Mouse (Mus musculus): ENCODE results near the gene Pex14.

Pex14 gene

DNA sequence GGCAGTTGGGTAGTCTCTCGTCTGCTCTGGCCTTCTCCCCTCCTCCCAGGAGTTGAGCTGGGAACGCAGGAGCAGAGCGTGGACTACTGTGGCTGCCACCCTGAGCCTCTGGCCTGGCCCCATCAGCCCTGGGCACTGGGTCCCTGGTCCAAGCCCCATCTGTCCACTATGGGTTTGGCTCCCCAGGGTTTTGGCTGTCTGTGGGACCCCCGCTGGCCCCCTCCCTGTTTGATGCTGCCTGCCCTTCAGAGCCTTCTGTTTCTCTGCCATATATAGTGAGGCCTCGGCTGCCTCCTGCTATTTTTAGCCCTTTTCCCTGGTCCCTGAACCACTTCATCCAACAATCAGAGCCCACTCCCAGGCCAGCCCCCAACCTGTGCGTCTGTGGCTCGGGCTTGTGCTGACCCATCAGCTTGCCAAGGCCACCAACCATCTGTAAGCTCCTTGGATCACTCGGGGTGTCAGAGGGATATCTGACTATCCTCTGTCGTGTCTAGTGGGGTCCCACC lies 168.9 kb downstream of the Pex14 start:
- CTCF ChIA-PET = interaction anchor here in 1 of 4 experiments (0.6 kb wide), 1 partner anchor 44 kb away, joined by 3 read pairs; no protein-coding TSS in a partner anchor

DNA sequence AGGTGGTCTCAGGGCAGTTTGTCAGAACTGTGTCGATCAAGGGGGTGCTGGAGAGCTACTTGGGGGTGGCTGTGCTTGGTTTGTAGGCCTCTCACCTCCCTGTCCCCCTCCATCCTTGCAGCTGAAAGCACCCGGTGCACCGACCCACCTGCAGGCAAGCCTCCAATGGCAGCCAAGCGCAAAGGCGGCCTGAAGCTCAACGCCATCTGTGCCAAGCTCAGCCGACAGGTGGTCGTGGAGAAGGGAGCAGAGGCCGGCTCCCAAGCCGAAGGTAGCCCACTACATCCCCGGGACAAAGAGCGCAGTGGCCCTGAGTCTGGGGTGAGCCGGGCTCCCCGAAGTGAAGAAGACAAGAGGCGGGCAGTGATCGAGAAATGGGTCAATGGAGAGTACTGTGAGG lies 170.8 kb downstream of the Pex14 start:
- CTCF ChIA-PET = no interaction called here
- POLR2A ChIA-PET = interaction anchor here in 2 of 4 experiments (0.5 to 1.0 kb wide), 4 partner anchors 11 to 247 kb away, joined by 3 read pairs; no protein-coding TSS in a partner anchor

More for the DNA sequence above, 168.9 kb downstream of the Pex14 start:
- POLR2A ChIA-PET = interaction anchor here in 1 of 4 experiments (0.8 kb wide), 1 partner anchor 241 kb away, joined by 3 read pairs; no protein-coding TSS in a partner anchor

DNA sequence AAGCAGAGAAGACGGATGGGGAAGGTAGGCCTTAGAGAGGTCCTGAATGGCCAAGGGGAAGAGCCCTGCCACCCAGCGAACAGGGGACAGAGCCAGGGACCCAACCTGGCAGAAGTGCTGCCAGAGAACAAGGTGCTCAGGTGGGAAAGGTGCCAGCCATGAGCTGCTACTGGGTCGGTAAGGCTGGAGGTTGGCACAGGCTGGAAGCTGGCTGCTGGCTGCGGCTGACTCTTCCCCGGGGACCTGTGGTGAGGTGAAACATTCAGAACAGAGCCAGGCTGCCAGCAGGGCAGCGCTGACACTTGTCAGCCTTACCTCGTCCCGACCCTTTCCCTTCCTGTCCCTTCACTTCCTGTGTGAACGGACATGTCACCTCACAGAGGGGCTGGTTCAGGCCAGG lies 171.4 kb downstream of the Pex14 start:
- ChIA-PET POLR2A (interaction anchor here in 2 of 4 experiments (0.5 to 1.1 kb wide), 3 partner anchors 10 to 142 kb away, joined by 3 read pairs; no protein-coding TSS in a partner anchor), CTCF (interaction anchor here in 1 of 4 experiments (0.6 kb wide), 1 partner anchor 727 kb away, joined by 3 read pairs; no protein-coding TSS in a partner anchor)

DNA sequence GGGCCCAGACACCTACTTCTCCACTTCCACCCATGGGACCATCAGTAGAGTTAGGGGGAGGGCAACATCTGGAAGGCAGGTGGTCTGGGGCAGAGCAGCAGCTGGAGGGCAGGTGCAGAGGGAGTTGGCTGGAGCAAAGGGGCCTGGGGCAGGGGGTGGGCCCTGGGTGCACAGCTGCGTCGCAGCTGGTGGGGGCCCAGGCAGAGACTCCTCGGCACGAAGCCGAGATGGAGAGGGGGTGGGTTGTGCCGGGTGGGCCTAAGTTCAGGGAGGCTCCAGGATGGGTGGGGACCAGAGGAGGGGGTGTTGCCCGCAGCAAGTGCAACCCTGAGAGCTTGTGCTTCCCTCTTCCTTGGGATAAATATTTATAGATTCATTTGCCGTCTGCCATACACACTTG lies 173.2 kb downstream of the Pex14 start:
- ChIA-PET POLR2A (interaction anchor here in 3 of 4 experiments (0.6 to 4.4 kb wide), 16 partner anchors 9 to 571 kb away, joined by 3 to 25 read pairs (median 3); no protein-coding TSS in a partner anchor), CTCF (interaction anchor here in 3 of 4 experiments (0.6 to 0.8 kb wide), 4 partner anchors 38 to 222 kb away, joined by 3 to 7 read pairs (median 3); no protein-coding TSS in a partner anchor)

DNA sequence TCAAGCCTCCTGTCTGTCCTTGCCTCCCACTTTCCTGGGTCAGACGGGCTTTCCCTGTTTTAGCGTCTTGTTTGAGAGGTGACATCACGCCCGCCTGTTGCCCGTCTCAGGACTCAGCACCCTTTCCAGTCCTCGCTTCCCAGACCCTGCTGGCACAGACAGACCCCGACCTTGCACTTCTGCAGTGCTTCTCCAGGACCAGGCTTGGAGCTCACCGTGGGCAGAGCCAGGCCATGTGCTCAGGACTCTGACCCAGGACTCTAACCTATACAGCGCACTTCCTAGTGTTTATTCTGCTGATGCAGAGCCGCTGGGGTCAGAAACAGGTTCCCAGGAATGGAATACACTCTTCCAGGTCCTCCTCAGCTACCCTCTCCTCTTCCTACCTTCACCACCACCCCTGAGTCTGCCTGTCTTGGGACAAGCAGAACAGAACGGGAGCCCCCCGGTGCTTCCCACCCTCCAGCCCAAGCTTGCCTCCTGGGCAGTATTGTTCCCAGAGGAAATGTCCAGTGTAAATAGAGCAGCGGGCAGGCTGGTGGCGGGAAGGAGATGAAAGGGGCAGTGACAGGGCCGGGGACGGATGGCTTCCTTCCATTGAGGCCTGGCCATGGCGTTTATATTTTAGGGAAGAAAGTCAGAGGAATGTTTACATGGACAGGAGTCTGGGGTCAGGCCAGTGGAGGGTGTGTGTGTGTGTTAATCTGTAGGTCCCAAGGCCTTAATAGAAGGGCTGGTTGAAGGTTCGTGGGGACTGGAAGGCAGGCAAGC lies 173.9 kb downstream of the Pex14 start:
- CTCF ChIA-PET = interaction anchor here in 3 of 4 experiments (0.6 to 1.4 kb wide), 4 partner anchors 37 to 282 kb away, joined by 3 to 7 read pairs (median 4); no protein-coding TSS in a partner anchor
- POLR2A ChIA-PET = interaction anchor here in 3 of 4 experiments (0.6 to 4.4 kb wide), 20 partner anchors 8 to 572 kb away, joined by 3 to 25 read pairs (median 3); no protein-coding TSS in a partner anchor

DNA sequence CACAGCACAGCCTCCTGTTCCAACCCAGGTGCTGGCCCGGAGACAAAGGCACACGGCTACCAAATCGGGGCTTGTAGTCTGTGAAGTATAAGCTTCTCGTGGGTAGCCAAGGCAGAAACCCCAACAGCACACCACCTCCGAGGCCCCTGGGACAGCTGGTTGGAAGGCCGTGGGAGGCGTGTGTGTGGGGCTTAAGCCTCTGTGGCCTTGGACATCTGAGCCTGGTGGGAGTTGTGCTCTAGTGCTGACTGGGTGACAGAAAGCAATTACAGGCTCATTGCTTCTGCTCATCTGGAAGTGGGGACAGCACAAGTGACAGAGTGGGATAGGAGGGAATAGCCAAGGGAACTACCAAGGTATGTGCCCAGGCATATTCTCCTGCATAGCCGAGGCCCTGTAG lies 175.7 kb downstream of the Pex14 start:
- POLR2A ChIA-PET = interaction anchor here in 3 of 4 experiments (0.6 to 4.4 kb wide), 6 partner anchors 9 to 23 kb away, joined by 3 to 25 read pairs (median 4); no protein-coding TSS in a partner anchor
- CTCF ChIA-PET = interaction anchor here in 2 of 4 experiments (1.1 to 1.5 kb wide), 2 partner anchors 11 to 16 kb away, joined by 3 to 4 read pairs; no protein-coding TSS in a partner anchor

DNA sequence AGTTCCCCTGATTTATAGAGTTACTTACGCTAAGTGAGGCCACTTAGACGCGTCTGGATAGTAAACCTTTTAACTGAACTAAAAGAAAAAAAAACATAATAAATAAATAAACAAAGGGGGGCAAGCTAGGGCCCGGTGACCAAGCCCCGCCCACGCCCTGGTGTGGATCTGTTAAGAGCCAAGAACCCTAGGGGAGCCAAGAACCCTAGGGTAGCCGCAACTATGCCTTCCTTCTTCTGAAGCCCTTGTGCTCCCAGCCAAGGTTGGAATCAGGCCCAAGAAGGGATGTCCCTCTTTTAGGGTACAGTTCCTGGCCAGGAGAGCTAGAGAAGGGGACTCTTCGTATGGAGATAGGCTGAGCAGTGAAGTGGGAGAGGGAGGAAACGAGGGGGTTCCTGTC lies 176.3 kb downstream of the Pex14 start:
- POLR2A ChIA-PET = interaction anchor here in 2 of 4 experiments (0.6 to 4.4 kb wide), 5 partner anchors 8 to 239 kb away, joined by 3 to 25 read pairs (median 4); no protein-coding TSS in a partner anchor
- CTCF ChIA-PET = interaction anchor here in 3 of 4 experiments (0.6 to 1.5 kb wide), 4 partner anchors 10 to 242 kb away, joined by 3 to 4 read pairs (median 3); no protein-coding TSS in a partner anchor

DNA sequence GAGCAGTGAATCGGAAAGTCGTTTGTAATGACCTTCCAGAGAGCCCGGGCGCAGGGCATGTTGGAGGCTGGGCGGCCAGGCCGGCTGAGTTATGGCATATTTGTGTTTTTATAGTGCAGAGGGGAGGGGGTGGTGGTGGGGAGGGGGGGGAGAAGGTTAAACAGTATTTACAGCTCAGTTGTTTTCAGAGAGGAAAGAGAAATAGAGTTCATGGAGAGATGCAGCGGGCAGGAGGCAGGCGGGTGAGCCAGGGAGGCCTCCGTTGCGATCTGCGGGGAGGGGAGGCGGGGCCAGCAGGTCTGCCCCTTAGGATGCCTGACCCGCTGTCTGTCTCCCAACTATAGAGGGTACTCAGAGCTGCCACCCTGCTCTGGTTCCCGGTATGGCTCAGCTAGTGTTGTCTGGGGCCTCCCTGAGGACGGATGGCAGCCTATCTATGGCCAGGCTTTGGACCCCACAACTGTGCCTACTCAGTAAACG lies 177.4 kb downstream of the Pex14 start:
- ChIA-PET POLR2A (interaction anchor here in 3 of 4 experiments (0.5 to 1.0 kb wide), 6 partner anchors 10 to 115 kb away, joined by 3 read pairs; no protein-coding TSS in a partner anchor), CTCF (interaction anchor here in 2 of 4 experiments (0.8 to 1.4 kb wide), 3 partner anchors 13 to 241 kb away, joined by 3 to 4 read pairs (median 3); no protein-coding TSS in a partner anchor)

DNA sequence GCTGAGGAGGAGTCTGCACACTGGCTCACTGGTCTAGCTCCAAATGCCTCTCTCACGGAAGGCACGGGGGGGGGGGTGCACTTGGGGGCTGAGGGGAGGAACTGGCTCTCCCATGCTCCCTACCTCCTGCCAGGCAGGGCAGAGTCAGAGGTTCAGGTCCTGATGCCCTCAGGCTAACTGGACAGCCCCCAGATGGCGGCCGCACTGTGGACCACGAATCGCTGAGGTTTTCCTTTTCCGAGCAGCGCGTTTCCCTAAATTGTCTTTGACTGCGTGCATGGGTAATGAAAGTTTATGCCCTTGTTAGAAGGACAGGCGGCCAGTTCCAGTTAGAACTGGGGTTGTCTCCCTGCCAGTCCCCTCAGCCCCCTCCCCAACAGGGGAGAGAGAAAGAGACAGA lies 179.1 kb downstream of the Pex14 start:
- ChIA-PET POLR2A (interaction anchor here in 3 of 4 experiments (0.5 to 0.7 kb wide), 3 partner anchors 10 to 36 kb away, joined by 3 to 6 read pairs (median 4); no protein-coding TSS in a partner anchor), CTCF (interaction anchor here in 1 of 4 experiments (0.6 kb wide), 1 partner anchor 144 kb away, joined by 3 read pairs; no protein-coding TSS in a partner anchor)

DNA sequence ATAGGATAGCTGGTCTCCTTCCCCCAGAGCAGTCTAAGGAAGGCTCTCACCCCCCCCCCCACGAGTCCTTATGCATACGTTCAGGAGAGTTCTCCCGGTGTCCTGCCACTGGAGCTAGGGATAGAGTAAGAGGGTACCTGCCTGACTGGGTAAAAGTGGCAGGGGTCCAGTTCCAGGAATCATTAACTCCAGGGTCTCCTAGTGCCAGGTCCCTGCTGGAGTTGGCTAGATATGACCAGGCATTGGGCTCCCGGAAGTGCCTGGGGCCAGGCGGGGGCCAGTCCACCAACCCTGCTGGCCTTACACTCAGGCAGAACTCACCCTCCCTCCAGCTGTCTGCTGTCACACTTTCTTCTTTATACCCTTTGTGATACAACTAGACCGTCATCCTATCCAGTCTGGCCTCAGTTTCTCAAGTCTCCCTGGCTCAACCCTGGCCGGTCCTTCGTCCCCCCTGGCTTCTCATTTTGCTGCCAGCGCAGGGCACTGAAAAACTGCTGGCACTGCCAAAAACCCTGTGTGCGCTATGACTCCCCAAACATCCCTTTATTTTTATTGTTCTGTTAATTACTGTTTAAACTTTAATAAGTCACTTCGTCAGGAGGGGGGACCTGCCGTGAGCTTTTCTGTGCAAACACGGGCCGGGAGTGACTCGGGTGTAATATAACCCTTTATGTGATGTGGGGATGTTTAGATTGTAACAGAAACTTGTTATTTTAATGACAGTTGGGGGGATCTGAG lies 180.8 kb downstream of the Pex14 start:
- CTCF ChIA-PET = interaction anchor here in 1 of 4 experiments (0.7 kb wide), 1 partner anchor 225 kb away, joined by 3 read pairs; no protein-coding TSS in a partner anchor
- POLR2A ChIA-PET = interaction anchor here in 3 of 4 experiments (0.6 to 2.2 kb wide), 5 partner anchors 10 to 202 kb away, joined by 3 to 6 read pairs (median 3); no protein-coding TSS in a partner anchor

DNA sequence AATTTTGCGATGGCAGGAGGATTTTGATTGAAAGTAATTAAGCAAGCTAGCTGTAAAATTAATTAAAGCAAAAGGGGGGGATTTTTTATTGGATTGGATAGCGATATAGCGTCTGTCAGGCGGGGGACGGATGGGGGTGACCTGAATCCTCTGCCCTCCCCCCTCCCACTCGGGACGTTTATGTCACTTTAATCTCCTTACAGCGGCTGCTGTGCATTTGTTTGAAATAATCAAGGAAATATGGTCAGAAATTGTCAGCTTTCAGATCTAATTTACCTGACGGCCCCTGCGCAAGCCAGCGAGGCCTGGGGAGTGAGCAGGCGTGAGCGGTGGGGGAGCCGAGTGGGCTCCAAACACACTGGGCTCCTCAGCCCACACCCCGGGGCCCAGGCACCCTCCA lies 183.8 kb downstream of the Pex14 start:
- CTCF ChIA-PET = interaction anchor here in 3 of 4 experiments (0.6 to 4.0 kb wide), 5 partner anchors 13 to 129 kb away, joined by 3 to 20 read pairs (median 4); no protein-coding TSS in a partner anchor
- POLR2A ChIA-PET = interaction anchor here in 3 of 4 experiments (0.5 to 3.3 kb wide), 14 partner anchors 8 to 1235 kb away, joined by 3 to 25 read pairs (median 5); partner anchors contain the start of gene Casz1 (in 1 of the 3)

DNA sequence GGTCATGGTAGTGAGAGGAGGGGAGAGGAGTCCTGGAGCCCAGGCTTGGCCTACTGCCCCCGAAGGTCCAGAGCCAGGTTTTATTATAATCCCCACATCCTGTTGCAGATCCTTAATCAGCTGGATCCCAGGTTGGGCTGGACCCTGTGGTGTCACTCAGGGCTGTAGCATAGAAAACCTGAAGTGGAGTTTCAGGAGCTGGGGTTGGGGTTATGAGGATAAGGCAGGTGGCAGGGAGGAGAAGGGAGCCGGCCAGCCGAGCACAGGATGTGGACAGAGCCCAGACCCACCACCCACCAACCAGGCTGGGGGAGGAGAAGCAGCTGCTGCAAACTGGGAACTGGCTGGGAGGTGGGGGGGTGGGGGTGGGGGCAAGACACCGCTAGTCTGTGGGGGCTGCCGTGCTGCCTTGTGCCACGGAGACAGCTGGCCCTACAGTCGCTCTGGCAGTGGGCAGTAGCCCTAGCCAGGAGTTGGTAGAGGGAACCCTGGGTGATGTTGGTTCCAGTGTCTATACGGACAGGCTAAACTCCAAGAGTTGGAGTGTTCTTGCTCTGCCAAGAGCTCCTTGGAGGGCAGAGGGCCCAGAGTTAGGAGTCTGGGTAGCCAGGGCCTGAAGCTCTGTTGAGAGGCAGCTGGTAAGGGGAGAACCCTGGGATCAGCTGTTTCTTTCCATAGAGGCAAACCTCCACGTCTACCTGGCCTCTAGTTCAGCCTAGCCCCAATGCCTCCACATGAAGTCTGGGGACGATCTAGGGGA lies 184.6 kb downstream of the Pex14 start:
- POLR2A ChIA-PET = interaction anchor here (0.6 to 3.3 kb wide), 27 partner anchors 9 to 195 kb away, joined by 3 to 25 read pairs (median 4); partner anchors contain the start of gene Casz1 (in 2 of the 4)
- CTCF ChIA-PET = interaction anchor here (0.5 to 4.0 kb wide), 13 partner anchors 12 to 878 kb away, joined by 3 to 20 read pairs (median 3); no protein-coding TSS in a partner anchor

DNA sequence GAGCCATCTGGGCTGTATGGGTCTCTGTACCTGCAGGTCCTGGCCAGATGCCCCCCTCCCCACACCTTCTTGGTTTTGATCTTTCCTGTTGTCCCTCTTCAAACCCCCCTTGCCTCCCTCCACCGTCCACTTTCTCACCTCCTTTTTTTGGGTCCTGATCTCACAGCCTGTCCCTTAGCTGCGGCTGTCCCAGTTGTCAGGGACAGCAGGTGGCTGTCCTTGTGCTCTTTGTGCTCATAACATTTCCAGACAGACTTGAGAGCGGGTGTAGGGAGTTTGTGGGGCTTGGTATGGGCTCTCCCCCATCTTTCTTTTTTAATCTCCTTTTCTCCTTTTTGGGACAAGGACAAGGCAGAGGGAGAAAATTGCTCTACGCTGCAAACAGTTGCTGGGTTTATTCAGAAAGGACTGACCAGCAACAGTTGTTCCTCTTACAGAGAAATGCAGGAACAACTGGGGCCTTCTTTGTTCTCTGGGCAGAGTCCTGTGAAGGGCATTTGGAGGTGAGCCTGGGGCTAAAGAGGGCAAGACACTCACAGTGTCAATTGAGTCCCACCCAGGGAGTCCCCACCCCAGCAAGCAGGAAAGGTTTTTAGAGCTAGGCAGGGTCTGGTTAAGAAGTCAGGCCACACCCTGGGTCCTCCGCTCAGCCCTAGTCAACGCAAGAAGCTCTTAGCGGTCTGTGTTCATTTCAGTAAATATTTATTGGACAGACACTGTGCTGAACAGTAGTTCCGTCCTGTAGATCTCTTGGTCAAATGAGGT lies 186.7 kb downstream of the Pex14 start:
- CTCF ChIA-PET = interaction anchor here (0.5 to 4.0 kb wide), 11 partner anchors 10 to 258 kb away, joined by 3 to 20 read pairs (median 4); no protein-coding TSS in a partner anchor
- POLR2A ChIA-PET = interaction anchor here (0.5 to 3.3 kb wide), 26 partner anchors 9 to 314 kb away, joined by 3 to 25 read pairs (median 4); partner anchors contain the start of genes Casz1 (in 2 of the 4) and Tardbp (in 1 of the 4)

DNA sequence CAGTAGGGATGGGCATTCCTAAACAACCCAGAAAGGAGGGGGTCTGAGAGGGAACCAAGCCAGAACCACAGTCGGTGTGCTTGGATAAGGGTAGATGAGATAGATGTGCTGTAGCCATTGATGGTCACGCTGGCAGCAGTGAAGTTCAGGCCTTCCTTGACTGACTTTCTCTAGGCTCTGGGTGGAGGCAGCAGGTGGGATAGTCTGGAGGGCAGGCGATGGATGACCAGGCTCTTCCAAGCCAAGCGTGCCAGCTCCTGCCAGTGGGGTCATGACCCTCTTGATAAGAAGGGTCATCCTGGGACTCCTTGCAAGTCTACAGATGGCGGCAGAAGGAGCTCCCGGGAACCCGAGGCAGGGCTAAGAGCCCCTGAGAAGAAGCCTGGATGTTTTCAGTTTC lies 187.5 kb downstream of the Pex14 start:
- CTCF ChIA-PET = interaction anchor here (0.5 to 4.0 kb wide), 6 partner anchors 9 to 747 kb away, joined by 3 to 20 read pairs (median 4); no protein-coding TSS in a partner anchor
- POLR2A ChIA-PET = interaction anchor here in 3 of 4 experiments (0.5 to 1.8 kb wide), 8 partner anchors 9 to 188 kb away, joined by 3 to 7 read pairs (median 4); no protein-coding TSS in a partner anchor
